Mouse (Mus musculus) liver, postnatal 0 days (tissue): Measurements from ENCODE around the gene Smg6.

ENCODE experiments used
- CTCF ChIP-seq: sonication (generic); IDR thresholded peaks from 2 replicates; pipeline ENCODE4 v1.5.1; 2016; ENCODE audit warnings: antibody characterized with exemption, low read depth
- EP300 ChIP-seq: IDR thresholded peaks from 2 replicates; pipeline ENCODE4 v1.6.1; 2016; ENCODE audit warnings: antibody characterized with exemption, low read depth, mild to moderate bottlenecking

DNA sequence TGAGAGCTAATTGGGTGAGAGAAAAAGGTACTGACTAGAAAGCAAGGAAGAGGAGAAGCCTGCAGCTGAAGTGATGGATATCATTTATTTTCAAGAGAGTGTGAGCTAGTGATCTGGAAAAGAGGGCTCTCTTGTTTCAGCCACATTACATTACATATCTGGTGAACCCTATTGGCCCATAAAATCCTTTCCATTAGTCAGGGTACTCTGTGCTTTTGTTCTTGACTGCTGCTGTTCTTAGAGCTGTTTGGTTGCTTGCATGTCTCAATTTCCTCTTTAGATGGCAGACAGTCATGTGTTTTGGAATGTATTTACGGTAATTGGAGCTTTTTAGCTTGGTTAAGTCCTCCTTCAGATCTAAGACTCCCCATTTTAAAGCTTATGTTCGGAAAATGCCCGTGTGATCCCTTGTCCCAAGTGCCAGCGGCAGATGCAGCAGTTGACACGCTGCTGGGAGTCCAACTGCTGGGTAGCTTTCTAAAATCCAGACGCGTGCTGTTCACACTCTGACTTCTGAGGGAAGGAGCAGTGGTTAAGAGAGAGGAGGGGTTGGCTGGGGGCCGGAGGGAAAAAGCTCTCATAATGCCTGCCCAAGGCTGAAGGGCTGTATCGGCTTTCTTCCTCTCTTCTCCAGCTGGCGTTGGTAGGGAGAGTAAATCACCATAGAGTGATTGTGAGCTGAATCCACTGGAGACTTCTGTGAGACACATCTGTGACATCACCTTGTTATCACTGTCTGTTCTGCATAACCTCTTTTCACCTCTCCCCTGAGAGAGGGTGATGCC is 75.4 kb downstream of the Smg6 start:
- no peak for TF ChIP-seq CTCF
- TF ChIP-seq EP300 = no peak
